Mouse (Mus musculus): ENCODE measurements around the gene Psg16.

GRCm38 (mm10) chr7:17050491-17050890 is 23.3 kb upstream of the Psg16 start:
- TF ChIP-seq CTCF (IDR thresholded peaks at IDR 0.05; ENCODE audit: borderline replicate concordance, insufficient read depth, low read depth, low read length) (no peak), POLR2A (IDR thresholded peaks at IDR 0.05; ENCODE audit: borderline replicate concordance, insufficient read depth, low read length) (no peak)

Measured in cerebellum, adult 2 months (tissue).